Comparison of ENCODE assay signal across 10 mouse cellular contexts in the genomic region with DNA sequence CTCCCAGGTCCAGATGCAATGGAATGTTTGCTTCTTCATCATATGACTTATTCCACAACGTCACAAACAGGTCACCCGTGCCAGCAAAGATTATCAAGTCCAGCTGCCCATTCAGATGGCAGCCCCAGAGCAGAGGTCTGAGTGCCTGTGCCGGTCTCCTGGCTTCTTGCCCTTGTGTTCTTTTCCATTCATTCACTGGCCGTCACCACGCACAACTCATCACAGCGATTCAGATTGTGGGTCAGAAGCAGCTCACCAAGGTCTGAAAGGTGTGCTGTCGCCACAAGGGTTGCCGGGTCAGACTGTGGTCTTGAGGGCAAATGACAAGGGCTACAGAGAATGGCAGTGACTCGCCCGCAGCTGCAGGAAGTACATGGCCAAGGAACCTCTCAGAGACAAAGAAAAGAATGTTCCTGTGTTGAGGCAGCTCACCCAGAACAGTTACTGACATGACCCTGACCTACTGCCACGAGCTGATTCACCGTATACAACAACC.
DNase-seq lines count a peak whose midpoint lies in the region; ATAC-seq and TF ChIP-seq lines count a peak whose summit lies in the region.
"Had no signal": no experiment of that assay in that cellular context is flagged by ENCODE, and none has a peak within 500 bp of the region (broad histone marks: within the 10 kb centered on the region; RNA-seq: fewer than 3 reads in every experiment).

No protein-coding gene starts in this region.

- peak; percentile 75 for DNase-seq in gastrocnemius, adult 18-20 months (ENCODE audit: low spot score)
- no peak for DNase-seq in gastrocnemius, postnatal 25 days
- no peak for DNase-seq in thymus, adult 2 months
- DNase-seq in thymus, adult 18-20 months: no peak
- DNase-seq in frontal cortex, adult 2 months (ENCODE audit: extremely low spot score in 1 of 2, low spot score in 1 of 2): no peak
- DNase-seq in spleen, adult 18-20 months: no peak
- DNase-seq in urinary bladder, adult 18-20 months (ENCODE audit: low spot score in 2 of 2): no peak

- H3K4me1 ChIP-seq in thymus, adult 2 months (replicated peaks; ENCODE audit: control insufficient read depth, insufficient read depth, low read length): peaks cover 18% of the 10 kb centered on the region
- peaks cover 22 to 36% of the 10 kb centered on the region in 2 experiments for H3K4me1 ChIP-seq in heart, embryonic 14.5 days (ENCODE audit: control insufficient read depth in 2 of 2, insufficient read depth in 2 of 2, low read length in 2 of 2)

- no peak for TF ChIP-seq POLR2A in thymus, adult 2 months (IDR thresholded peaks at IDR 0.05; ENCODE audit: control insufficient read depth, extremely low read depth, insufficient read depth, low read length, poor library complexity)

- no peak for TF ChIP-seq CTCF in thymus, adult 2 months (IDR thresholded peaks at IDR 0.05; ENCODE audit: borderline replicate concordance, control insufficient read depth, extremely low read depth, insufficient read depth, low read length, poor library complexity)

- no peaks in the 10 kb centered on the region for H3K36me3 ChIP-seq in thymus, adult 2 months (ENCODE audit: control insufficient read depth, insufficient read depth, low read length)
- H3K36me3 ChIP-seq in heart, embryonic 14.5 days (ENCODE audit: control insufficient read depth, insufficient read depth, low read length): no peaks in the 10 kb centered on the region
- H3K36me3 ChIP-seq: embryonic facial prominence, embryonic 15.5 days; neural tube, embryonic 13.5 days had no signal

- whole genome bisulfite sequencing in thymus, adult 2 months: 61% methylated on average over 12 of the region's 12 CpGs
- 27% methylated on average over 12 of the region's 12 CpGs for WGBS in heart, embryonic 14.5 days

- H3K27me3 ChIP-seq in thymus, adult 2 months (ENCODE audit: control insufficient read depth, insufficient read depth, low read length): no peaks in the 10 kb centered on the region
- no peaks in the 10 kb centered on the region for H3K27me3 ChIP-seq in heart, embryonic 14.5 days (ENCODE audit: control insufficient read depth, insufficient read depth, low read length)
- H3K27me3 ChIP-seq: embryonic facial prominence, embryonic 15.5 days; neural tube, embryonic 13.5 days had no signal

- no peak overlapping the region for H3K9ac ChIP-seq in heart, embryonic 14.5 days (ENCODE audit: low read length)
- H3K9ac ChIP-seq: embryonic facial prominence, embryonic 15.5 days; neural tube, embryonic 13.5 days had no signal

- H3K4me2 ChIP-seq in heart, embryonic 14.5 days (ENCODE audit: low read length): peak overlapping the region; percentile 11; the same call in 1 of the 2 replicates
- H3K4me2 ChIP-seq: embryonic facial prominence, embryonic 15.5 days; neural tube, embryonic 13.5 days had no signal

- no peak for ATAC-seq in heart, embryonic 14.5 days (ENCODE audit: insufficient number of reproducible peaks, insufficient read depth, low FRiP score, low read depth)

- no peak overlapping the region for H3K4me3 ChIP-seq in thymus, adult 2 months (ENCODE audit: control insufficient read depth, insufficient read depth, low read length)
- H3K4me3 ChIP-seq in heart, embryonic 14.5 days (ENCODE audit: control insufficient read depth in 1 of 2, insufficient read depth in 1 of 2, low read depth in 1 of 2, low read length in 2 of 2): no peak overlapping the region
- H3K4me3 ChIP-seq: embryonic facial prominence, embryonic 15.5 days; neural tube, embryonic 13.5 days had no signal

- no peaks in the 10 kb centered on the region for H3K9me3 ChIP-seq in heart, embryonic 14.5 days (ENCODE audit: control insufficient read depth, low read length)
- H3K9me3 ChIP-seq: embryonic facial prominence, embryonic 15.5 days; neural tube, embryonic 13.5 days had no signal

- peak overlapping the region; percentile 80 for H3K27ac ChIP-seq in thymus, adult 2 months (ENCODE audit: control insufficient read depth, insufficient read depth, low read length)
- H3K27ac ChIP-seq in heart, embryonic 14.5 days (replicated peaks in 1 of 2; ENCODE audit: control insufficient read depth in 1 of 2, insufficient read depth in 1 of 2, low read depth in 2 of 2, low read length in 2 of 2): peak overlapping the region; percentile 29 to 50
- H3K27ac ChIP-seq: embryonic facial prominence, embryonic 15.5 days; neural tube, embryonic 13.5 days had no signal
